Mouse (Mus musculus): ENCODE results near the gene Spata16. TPM values are rescaled to one million over a fixed set of nuclear protein-coding genes. Genes with fewer than 3 reads are reported as not detected.

Spata16 gene
- total RNA-seq, 2 experiments from 2014 or later, result not detected

GRCm38 (mm10) chr3:26750492-26750891 is 113.1 kb downstream of the Spata16 start:
- H3K27ac ChIP-seq, result no peak overlapping the region
- no peak overlapping the region for H3K4me3 ChIP-seq
- no peak for TF ChIP-seq CTCF (IDR thresholded peaks at IDR 0.05)
- DNase-seq (ENCODE audit: extremely low spot score in 1 of 2, low spot score in 2 of 2), result no peak
- intact Hi-C loops (cut with DNase I), result no loop called here

GRCm38 (mm10) chr3:26752441-26752840 is 115.0 kb downstream of the Spata16 start:
- Histone ChIP-seq H3K4me3 (no peak overlapping the region), H3K27ac (no peak overlapping the region)
- intact Hi-C loops (cut with DNase I), result no loop called here
- DNase-seq (ENCODE audit: extremely low spot score in 1 of 2, low spot score in 2 of 2), result no peak
- no peak for TF ChIP-seq CTCF (IDR thresholded peaks at IDR 0.05)

- Histone ChIP-seq H3K4me3 (no peak overlapping the region), H3K27ac (0 out of 2 replicates have a peak overlapping the region, but pooled peaks have one; percentile 19)
- TF ChIP-seq CTCF (IDR thresholded peaks at IDR 0.05), result peak; percentile 5
- intact Hi-C loops (cut with DNase I), result no loop called here
- no peak for DNase-seq (ENCODE audit: extremely low spot score in 1 of 2, low spot score in 2 of 2)
These were observed 156.1 kb downstream of the Spata16 start for GRCm38 (mm10) chr3:26793334-26794101.

- DNase-seq (ENCODE audit: extremely low spot score in 1 of 2, low spot score in 2 of 2), result no peak
- no peak overlapping the region for H3K4me3 ChIP-seq
- H3K27ac ChIP-seq, result no peak overlapping the region
- TF ChIP-seq CTCF (IDR thresholded peaks at IDR 0.05), result no peak
- intact Hi-C loops (cut with DNase I), result no loop called here
These were observed 158.6 kb downstream of the Spata16 start for GRCm38 (mm10) chr3:26795851-26796538.

GRCm38 (mm10) chr3:26796954-26797353 is 159.5 kb downstream of the Spata16 start:
- TF ChIP-seq CTCF (IDR thresholded peaks at IDR 0.05), result no peak
- intact Hi-C loops (cut with DNase I), result no loop called here

GRCm38 (mm10) chr3:26814307-26814706 is 176.9 kb downstream of the Spata16 start:
- intact Hi-C loops (cut with DNase I), result loop anchor here (2.0 to 10.0 kb wide), 3 partner anchors 152 to 580 kb away; partner anchors contain the start of gene Nlgn1
- TF ChIP-seq CTCF (IDR thresholded peaks at IDR 0.05), result no peak
- DNase-seq (ENCODE audit: extremely low spot score in 1 of 2, low spot score in 2 of 2), result no peak
- Histone ChIP-seq H3K4me3 (no peak overlapping the region), H3K27ac (peak overlapping the region; percentile 58; the same call in 1 of the 2 replicates)

More at GRCm38 (mm10) chr3:26796954-26797353, 159.5 kb downstream of the Spata16 start:
- Histone ChIP-seq H3K4me3 (no peak overlapping the region), H3K27ac (no peak overlapping the region)
- no peak for DNase-seq (ENCODE audit: extremely low spot score in 1 of 2, low spot score in 2 of 2)

GRCm38 (mm10) chr3:26815764-26816163 is 178.3 kb downstream of the Spata16 start:
- DNase-seq (ENCODE audit: extremely low spot score in 1 of 2, low spot score in 2 of 2), result no peak
- intact Hi-C loops (cut with DNase I), result loop anchor here (2.0 to 10.0 kb wide), 3 partner anchors 153 to 581 kb away; no protein-coding TSS in a partner anchor
- Histone ChIP-seq H3K27ac (0 out of 2 replicates have a peak overlapping the region, but pooled peaks have one; percentile 1), H3K4me3 (no peak overlapping the region)
- TF ChIP-seq CTCF (IDR thresholded peaks at IDR 0.05), result no peak

GRCm38 (mm10) chr3:26819398-26819797 is 182.0 kb downstream of the Spata16 start:
- Histone ChIP-seq H3K4me3 (no peak overlapping the region), H3K27ac (no peak overlapping the region)
- no peak for TF ChIP-seq CTCF (IDR thresholded peaks at IDR 0.05)
- intact Hi-C loops (cut with DNase I), result loop anchor here (5.0 to 10.0 kb wide), 2 partner anchors 347 to 585 kb away; no protein-coding TSS in a partner anchor
- no peak for DNase-seq (ENCODE audit: extremely low spot score in 1 of 2, low spot score in 2 of 2)

- H3K4me3 ChIP-seq, result no peak overlapping the region
- H3K27ac ChIP-seq, result no peak overlapping the region
- TF ChIP-seq CTCF (IDR thresholded peaks at IDR 0.05), result no peak
- intact Hi-C loops (cut with DNase I), result loop anchor here (1.0 kb wide), 1 partner anchor 7 kb away; no protein-coding TSS in a partner anchor
- no peak for DNase-seq (ENCODE audit: extremely low spot score in 1 of 2, low spot score in 2 of 2)
These were observed 189.8 kb downstream of the Spata16 start for GRCm38 (mm10) chr3:26826958-26827839.

- Histone ChIP-seq H3K4me3 (no peak overlapping the region), H3K27ac (no peak overlapping the region)
- no peak for TF ChIP-seq CTCF (IDR thresholded peaks at IDR 0.05)
- DNase-seq (ENCODE audit: extremely low spot score in 1 of 2, low spot score in 2 of 2), result no peak
- intact Hi-C loops (cut with DNase I), result loop anchor here (5.0 kb wide), 2 partner anchors 171 to 501 kb away; partner anchors contain the start of gene Nlgn1
These were observed 195.5 kb downstream of the Spata16 start for GRCm38 (mm10) chr3:26832954-26833353.

Measured in left cerebral cortex, adult 2 months (tissue).